Mouse (Mus musculus): ENCODE measurements around the gene Zfp758.
"Not testable (repeated sequence)": the region's sequence is repeated elsewhere in the genome, so short reads cannot be mapped to it uniquely, and the experiment has no call there.

The Zfp758 gene

DNA sequence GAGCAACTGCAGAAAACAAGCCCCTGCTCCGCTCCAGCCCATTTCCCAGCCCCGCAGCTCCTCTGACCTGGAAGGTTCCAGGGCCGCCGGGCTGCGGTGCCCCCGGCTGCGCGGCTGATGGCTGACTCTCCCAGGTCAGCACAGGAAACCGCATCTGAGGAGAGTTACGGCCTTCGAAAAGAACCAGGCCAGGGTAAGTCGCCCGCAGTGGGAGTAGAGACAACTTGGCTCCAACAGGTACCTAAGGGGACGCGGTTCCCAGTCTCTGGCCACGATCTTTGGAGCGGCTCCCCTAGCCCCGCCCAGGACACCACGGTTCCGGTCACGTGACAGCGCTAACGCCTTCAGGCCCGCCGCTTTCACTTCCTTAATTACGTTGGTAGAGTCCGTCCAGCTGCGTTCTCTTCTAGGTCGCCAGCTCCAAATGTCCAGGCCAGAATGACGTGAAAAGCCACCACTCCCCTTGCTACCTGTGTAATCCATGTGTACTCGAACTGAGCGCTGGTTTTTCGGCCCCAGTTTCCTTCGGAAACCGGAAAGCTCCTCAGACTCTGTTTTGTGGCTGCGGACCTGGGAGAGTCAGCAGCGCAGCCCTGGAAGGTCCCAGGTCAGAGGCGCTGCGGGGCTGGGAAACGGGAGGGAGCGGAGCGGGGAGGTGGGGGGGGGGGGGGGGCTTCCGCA, at the start of gene Zfp758, which contains the start of gene Zfp944:
TSS of gene Zfp758 (plus strand) at position 353 of the 681 bp plus-strand sequence.
TSS of gene Zfp944 (minus strand) at position 300 of the 681 bp plus-strand sequence.
- peak; percentile 10 to 50 for DNase-seq (ENCODE audit: low spot score in 2 of 2)

DNA sequence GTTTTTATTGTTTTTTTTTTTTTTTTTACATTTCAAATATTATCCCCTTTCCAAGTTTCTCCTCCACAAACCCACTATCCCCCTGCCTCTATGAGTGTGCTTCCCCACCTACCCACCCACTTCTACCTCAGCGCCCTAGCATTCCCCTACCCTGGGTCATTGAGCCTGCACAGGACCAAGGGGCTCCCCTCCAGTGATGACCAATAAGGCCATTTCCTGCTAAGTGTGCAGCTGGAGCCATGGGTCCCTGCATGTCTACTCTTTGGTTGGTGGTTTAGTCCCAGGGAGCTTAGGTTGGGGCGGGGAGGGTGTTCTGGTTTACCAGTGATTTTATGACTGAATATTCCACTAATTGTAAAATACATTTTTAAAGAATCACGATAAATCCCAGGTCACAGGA, 47.0 kb upstream of the Zfp758 start:
- DNase-seq (ENCODE audit: low spot score in 2 of 2) = not testable (repeated sequence)

DNA sequence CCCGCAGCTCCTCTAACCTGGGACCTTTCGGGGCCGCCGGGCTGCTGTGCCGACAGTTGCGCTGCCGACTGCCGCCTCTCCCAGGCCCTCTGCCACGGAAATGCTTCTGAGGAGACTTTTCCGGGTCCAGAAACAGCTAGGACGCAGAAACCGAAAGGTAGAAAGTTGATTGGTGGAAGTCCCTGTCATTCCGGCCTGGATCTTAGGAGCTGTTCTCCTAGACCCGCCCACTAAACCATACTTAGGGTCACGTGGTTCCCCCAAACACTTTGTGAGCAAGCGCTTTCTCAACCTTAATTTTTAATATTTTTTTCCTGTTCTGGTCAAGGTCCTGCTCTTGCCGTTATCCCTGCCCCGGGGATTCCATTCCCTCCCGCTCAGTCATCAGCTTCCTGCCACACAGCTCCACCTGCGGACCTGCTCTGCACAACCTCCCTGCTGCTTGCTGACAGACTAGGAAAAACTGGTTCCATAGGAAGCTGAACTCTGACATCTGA, 46.5 kb upstream of the Zfp758 start, which contains the start of gene CT030661.1:
TSS of gene CT030661.1 (minus strand) at position 108 of the 497 bp plus-strand sequence.
- DNase-seq (ENCODE audit: low spot score in 2 of 2) = peak; percentile 92 to 96

DNA sequence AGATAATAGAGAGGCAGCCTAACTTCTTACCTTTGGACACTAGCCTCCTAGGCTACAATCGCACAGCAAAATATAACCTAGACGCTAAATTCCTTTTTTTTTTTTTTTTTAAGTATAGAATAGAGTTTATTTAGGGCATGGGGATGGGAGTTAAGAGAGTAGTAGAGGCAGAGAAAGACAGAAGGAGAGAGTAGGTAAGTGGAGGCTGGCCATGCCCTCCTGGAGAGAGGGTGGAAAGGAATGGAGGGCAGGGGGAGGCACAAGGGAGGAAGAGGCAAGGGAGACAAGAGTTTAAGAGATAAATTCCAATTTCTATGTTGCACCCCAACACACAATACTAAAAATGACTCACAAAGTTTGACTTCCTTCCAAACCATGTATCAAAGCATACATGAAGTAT, 46.0 kb upstream of the Zfp758 start:
- not testable (repeated sequence) for DNase-seq (ENCODE audit: low spot score in 2 of 2)

DNA sequence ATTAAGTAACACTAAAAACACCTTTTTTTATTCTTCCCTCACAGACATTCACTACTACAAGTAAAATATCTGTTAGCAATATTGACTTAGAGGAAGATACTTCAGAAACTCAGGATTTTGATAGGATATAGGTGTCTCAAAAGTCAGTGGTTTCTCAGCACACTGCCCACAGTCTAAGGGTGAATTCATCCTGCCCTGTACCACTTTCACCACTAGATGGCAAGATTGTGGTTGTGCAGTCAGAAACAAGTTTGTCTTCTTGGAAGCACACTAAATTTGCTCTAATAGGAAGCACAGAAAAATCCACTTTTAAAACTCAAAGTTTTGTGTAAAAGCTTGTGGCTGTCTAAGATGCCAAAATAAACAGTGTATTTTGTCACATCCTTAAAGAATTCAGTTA, 8.5 kb upstream of the Zfp758 start:
- peak in 1 of 2 experiments; percentile 51 for DNase-seq (ENCODE audit: low spot score in 2 of 2)

DNA sequence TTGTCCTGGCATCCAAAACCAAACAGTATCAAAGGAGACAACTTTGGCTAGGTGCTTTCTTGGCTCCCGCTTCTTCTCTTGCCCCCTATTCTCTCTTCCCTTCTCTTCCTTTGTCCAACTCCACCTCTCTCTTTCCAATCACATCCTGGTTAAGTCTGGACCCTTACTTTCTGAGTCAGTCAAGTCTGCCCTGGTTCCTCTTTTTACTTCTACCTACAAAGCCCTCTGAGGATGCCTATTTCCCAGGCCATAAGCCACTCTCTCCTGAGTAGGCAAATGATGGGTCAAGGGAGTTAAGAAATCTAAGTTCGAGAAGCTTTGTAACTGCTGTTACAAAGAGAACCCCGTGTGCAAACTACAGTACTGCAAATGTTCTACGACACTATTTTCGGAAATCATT, 681 bp upstream of the Zfp758 start:
- no peak for DNase-seq (ENCODE audit: low spot score in 2 of 2)

DNA sequence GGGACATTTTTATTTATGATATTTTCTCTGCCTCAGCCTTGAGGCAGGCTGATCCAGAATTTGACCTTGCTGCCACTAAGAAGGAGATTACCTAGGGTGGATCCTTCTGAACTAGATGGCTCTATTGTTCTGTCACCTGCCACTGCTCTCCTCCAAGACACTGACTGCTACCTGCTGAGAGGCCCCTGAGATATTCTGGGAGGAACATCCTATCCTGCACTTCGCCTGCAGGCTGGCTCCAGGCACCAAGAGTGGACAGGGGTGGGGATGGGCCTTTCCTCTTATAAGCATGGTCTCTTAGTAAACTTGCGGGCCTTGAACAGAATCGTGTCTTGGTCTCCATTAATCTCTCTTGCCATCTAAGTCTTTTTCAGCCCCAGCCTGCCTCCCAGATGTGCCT, 2.6 kb downstream of the Zfp758 start:
- DNase-seq (ENCODE audit: low spot score in 2 of 2) = no peak

DNA sequence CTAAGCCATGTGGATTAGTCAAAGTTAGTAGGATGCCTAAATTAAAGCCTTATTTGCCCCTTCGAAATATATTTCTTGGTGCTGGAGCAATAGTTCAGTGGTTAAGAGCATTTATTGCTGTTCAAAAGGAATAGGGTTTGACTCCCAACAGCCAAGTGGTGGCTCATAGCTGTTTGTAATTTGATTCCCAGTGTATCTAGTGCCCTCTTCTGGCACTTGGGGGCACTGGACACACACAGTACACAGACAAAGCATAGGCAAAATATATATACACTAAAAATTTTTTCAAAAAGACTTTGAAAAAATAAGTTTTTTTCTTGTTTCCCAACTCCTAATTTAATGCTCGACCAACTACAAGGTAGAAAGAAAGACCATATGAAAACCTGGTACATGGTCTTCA, 49.5 kb downstream of the Zfp758 start:
- DNase-seq (ENCODE audit: low spot score in 2 of 2) = no peak

DNA sequence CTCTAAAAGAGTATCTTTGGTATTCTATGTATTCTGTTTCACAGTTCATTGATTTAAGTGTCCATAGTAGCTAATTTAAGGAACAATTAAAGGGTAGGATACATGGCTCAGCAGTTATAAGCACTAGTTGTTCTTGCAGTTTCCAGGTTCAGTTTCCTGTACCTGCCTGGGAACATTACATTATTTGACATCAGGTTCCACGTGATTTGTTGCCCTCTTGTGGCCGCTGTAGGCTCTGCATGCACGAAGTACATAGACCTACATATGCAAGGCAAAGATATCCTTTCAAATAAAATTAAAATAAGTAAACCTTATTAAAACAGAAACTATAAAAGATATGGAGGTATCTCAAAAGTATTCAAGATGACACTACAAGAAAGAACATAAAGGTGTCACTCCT, 56.3 kb downstream of the Zfp758 start:
- DNase-seq (ENCODE audit: low spot score in 2 of 2) = peak in 1 of 2 experiments; percentile 39

DNA sequence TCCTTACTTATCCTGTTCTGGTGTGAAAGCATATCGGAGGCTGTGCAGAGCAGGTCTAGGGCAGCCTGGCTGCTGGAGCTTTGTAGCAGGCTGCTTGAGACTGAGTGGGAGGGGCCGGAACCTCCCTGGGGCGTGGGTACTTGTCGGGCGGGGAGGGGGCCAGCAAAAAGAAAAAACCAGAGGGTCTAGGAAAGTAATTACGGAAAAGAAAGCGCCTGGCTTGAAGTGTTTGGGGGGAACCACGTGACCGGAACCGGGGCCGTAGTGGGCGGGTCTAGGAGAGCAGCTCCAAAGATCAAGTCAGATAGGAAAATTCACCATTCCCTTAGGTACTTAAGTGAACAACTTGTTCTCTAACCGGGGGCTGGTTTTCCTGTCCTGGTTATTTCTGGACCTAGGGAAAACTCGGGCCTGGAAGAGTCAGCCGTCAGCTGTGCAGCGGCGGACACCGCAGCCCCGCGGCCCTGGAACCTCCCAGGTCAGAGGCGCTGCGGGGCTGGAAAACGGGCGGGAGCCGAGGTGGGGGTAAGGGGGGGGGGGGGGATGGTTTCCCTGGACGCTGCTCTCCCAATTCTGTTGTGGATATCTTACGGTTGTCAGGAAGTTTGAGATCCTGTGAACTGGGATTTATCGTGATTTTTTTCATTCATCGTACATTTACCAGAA, 62.8 kb downstream of the Zfp758 start, which contains the start of gene Zfp946:
TSS of gene Zfp946 (plus strand) at position 271 of the 666 bp plus-strand sequence.
- peak; percentile 18 to 68 for DNase-seq (ENCODE audit: low spot score in 2 of 2)

DNA sequence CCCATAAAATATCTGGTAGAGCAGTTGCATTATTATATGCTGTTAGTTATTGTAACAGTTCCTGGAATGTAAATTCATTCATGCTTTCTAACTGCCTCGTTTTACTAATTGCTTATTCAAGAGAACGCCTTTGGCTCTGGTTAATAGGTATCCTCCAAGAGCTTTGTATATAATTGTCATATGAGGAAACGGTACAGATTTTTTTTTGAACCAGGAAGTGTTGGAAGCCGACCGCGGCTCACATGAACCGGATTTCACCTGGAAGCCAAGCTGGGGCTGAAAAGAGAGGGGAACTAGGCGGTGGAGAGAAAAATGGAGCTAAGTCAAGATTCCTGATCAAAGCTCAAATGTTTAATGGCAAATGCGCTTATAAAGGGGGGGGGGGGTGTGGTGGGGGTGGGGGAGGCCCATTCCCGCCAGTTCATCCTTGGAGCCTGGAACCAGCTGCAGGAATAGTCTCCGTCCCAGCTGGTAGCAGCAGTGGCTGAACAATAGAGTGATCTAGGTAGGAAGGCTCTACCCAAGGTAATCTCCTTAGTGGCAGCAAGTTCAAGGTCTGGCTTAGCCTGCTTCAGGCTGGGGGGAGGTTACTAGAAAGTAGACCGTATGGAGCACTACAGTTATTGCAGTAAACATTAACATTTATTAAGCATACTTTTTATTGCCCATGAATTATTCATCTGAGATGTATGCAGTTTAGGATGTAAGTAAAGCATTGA, 63.5 kb downstream of the Zfp758 start:
- peak in 1 of 2 experiments; percentile 3 for DNase-seq (ENCODE audit: low spot score in 2 of 2)

Data from left cerebral cortex, adult 9 months (tissue).